In genomic region chr16:85170826-85171510, GRCm38 (mm10) we compare ENCODE assay signal across 8 mouse cellular contexts. TPM values are rescaled to one million over a fixed set of nuclear protein-coding genes. Genes with fewer than 3 reads are reported as not detected.
A peak's percentile ranks its signal among the peaks of the same experiment; 100 is the strongest.
DNase-seq lines count a peak whose midpoint lies in the region; ATAC-seq and TF ChIP-seq lines count a peak whose summit lies in the region.

No protein-coding gene starts in this region.

- H3K27me3 ChIP-seq in kidney, adult 2 months (replicated peaks; ENCODE audit: control insufficient read depth, insufficient read depth, low read length): no peaks in the 10 kb centered on the region
- no peaks in the 10 kb centered on the region for H3K27me3 ChIP-seq in forebrain, postnatal 0 days (ENCODE audit: insufficient read depth, low read length)
- no peaks in the 10 kb centered on the region for H3K27me3 ChIP-seq in midbrain, embryonic 16.5 days (ENCODE audit: control insufficient read depth, insufficient read depth, low read depth, low read length)
- peaks cover 9% of the 10 kb centered on the region; the same call in 1 of the 2 replicates for H3K27me3 ChIP-seq in liver, embryonic 11.5 days (replicated peaks; ENCODE audit: control insufficient read depth, insufficient read depth, low read length)
- peaks cover 7% of the 10 kb centered on the region; the same call in 1 of the 2 replicates for H3K27me3 ChIP-seq in liver, postnatal 0 days (ENCODE audit: insufficient read depth, low read length)

- no peak for DNase-seq in kidney, adult 2 months
- DNase-seq in kidney, adult 18-20 months: no peak
- peak; percentile 50 to 67 for DNase-seq in cerebellum, postnatal 25 days
- DNase-seq in forebrain, postnatal 0 days: peak; percentile 35
- no peak for DNase-seq in liver, embryonic 11.5 days (ENCODE audit: low spot score)
- DNase-seq in liver, postnatal 0 days: no peak

- H3K36me3 ChIP-seq in kidney, adult 2 months (ENCODE audit: control insufficient read depth, insufficient read depth, low read length): no peaks in the 10 kb centered on the region
- H3K36me3 ChIP-seq in forebrain, postnatal 0 days (ENCODE audit: insufficient read depth): no peaks in the 10 kb centered on the region; the same call in 1 of the 2 replicates
- H3K36me3 ChIP-seq in midbrain, embryonic 16.5 days (ENCODE audit: control insufficient read depth, insufficient read depth, low read length): no peaks in the 10 kb centered on the region; the same call in 1 of the 2 replicates
- H3K36me3 ChIP-seq in liver, embryonic 11.5 days (ENCODE audit: control insufficient read depth, insufficient read depth, low read length): no peaks in the 10 kb centered on the region
- H3K36me3 ChIP-seq in liver, postnatal 0 days (replicated peaks; ENCODE audit: insufficient read depth, low read length): no peaks in the 10 kb centered on the region

- peak overlapping the region; percentile 47 for H3K9ac ChIP-seq in forebrain, postnatal 0 days
- H3K9ac ChIP-seq in midbrain, embryonic 16.5 days (ENCODE audit: low read depth, low read length): peak overlapping the region; percentile 66
- no peak overlapping the region for H3K9ac ChIP-seq in liver, embryonic 11.5 days (ENCODE audit: low read depth, low read length)
- H3K9ac ChIP-seq in liver, postnatal 0 days (replicated peaks): no peak overlapping the region

- peaks cover 28% of the 10 kb centered on the region for H3K4me1 ChIP-seq in kidney, adult 2 months (ENCODE audit: control insufficient read depth, insufficient read depth, low read length)
- peaks cover 15% of the 10 kb centered on the region; the same call in 1 of the 2 replicates for H3K4me1 ChIP-seq in forebrain, postnatal 0 days (ENCODE audit: insufficient read depth)
- H3K4me1 ChIP-seq in midbrain, embryonic 16.5 days (ENCODE audit: control insufficient read depth, insufficient read depth, low read length): peaks cover 31% of the 10 kb centered on the region
- H3K4me1 ChIP-seq in liver, embryonic 11.5 days (replicated peaks; ENCODE audit: control insufficient read depth, insufficient read depth, low read length): peaks cover 3% of the 10 kb centered on the region; the same call in 1 of the 2 replicates
- no peaks in the 10 kb centered on the region; the same call in 1 of the 2 replicates for H3K4me1 ChIP-seq in liver, postnatal 0 days (ENCODE audit: insufficient read depth)

- peak overlapping the region; percentile 25 for H3K27ac ChIP-seq in kidney, adult 2 months (ENCODE audit: insufficient read depth, low read depth, low read length)
- H3K27ac ChIP-seq in forebrain, postnatal 0 days (ENCODE audit: low read depth, low read length): peak overlapping the region; percentile 23
- peak overlapping the region; percentile 50 for H3K27ac ChIP-seq in midbrain, embryonic 16.5 days (ENCODE audit: low read length)
- H3K27ac ChIP-seq in liver, embryonic 11.5 days (ENCODE audit: low read depth, low read length): no peak overlapping the region
- no peak overlapping the region for H3K27ac ChIP-seq in liver, postnatal 0 days (ENCODE audit: low read depth)

- H3K9me3 ChIP-seq in forebrain, postnatal 0 days (ENCODE audit: low read length): no peaks in the 10 kb centered on the region
- H3K9me3 ChIP-seq in midbrain, embryonic 16.5 days (replicated peaks; ENCODE audit: control insufficient read depth, low read length, poor library complexity, severe bottlenecking): 0 out of 2 replicates have a peak, but pooled peaks cover 2% of the 10 kb centered on the region
- no peaks in the 10 kb centered on the region for H3K9me3 ChIP-seq in liver, embryonic 11.5 days (ENCODE audit: control insufficient read depth, low read length)
- H3K9me3 ChIP-seq in liver, postnatal 0 days (ENCODE audit: low read length): no peaks in the 10 kb centered on the region

- TF ChIP-seq POLR2A in kidney, adult 2 months (IDR thresholded peaks at IDR 0.05; ENCODE audit: low read depth, low read length): no peak

- peak overlapping the region; percentile 5; the same call in 1 of the 2 replicates for H3K4me3 ChIP-seq in kidney, adult 2 months (ENCODE audit: insufficient read depth, low read depth, low read length)
- peak overlapping the region; percentile 97 for H3K4me3 ChIP-seq in forebrain, postnatal 0 days (ENCODE audit: low read depth, low read length)
- H3K4me3 ChIP-seq in midbrain, embryonic 16.5 days (ENCODE audit: low read depth, low read length): peak overlapping the region; percentile 80
- H3K4me3 ChIP-seq in liver, embryonic 11.5 days (ENCODE audit: low read depth, low read length): no peak overlapping the region
- H3K4me3 ChIP-seq in liver, postnatal 0 days (ENCODE audit: low read depth, low read length): no peak overlapping the region

- no peak for TF ChIP-seq CTCF in kidney, adult 2 months (conservative IDR thresholded peaks at IDR 0.05; ENCODE audit: insufficient read depth, insufficient read length, low read depth, low read length)
- TF ChIP-seq CTCF in forebrain, postnatal 0 days (IDR thresholded peaks at IDR 0.05; ENCODE audit: low read depth): no peak
- TF ChIP-seq CTCF in liver, postnatal 0 days (IDR thresholded peaks at IDR 0.05; ENCODE audit: low read depth): no peak

- no peak for ATAC-seq in forebrain, postnatal 0 days
- no peak for ATAC-seq in midbrain, embryonic 16.5 days
- no peak for ATAC-seq in liver, embryonic 11.5 days (replicated peaks; ENCODE audit: low FRiP score)
- ATAC-seq in liver, postnatal 0 days: no peak
- ATAC-seq in granulocyte monocyte progenitor cell, adult 5-6 weeks (replicated peaks; ENCODE audit: poor library complexity, severe bottlenecking): no peak

- H3K4me2 ChIP-seq in forebrain, postnatal 0 days (ENCODE audit: low read depth): peak overlapping the region; percentile 59
- H3K4me2 ChIP-seq in midbrain, embryonic 16.5 days (ENCODE audit: low read length): peak overlapping the region; percentile 87
- no peak overlapping the region for H3K4me2 ChIP-seq in liver, embryonic 11.5 days
- H3K4me2 ChIP-seq in liver, postnatal 0 days (ENCODE audit: low read depth, low read length): no peak overlapping the region

- no peak for TF ChIP-seq EP300 in liver, postnatal 0 days (IDR thresholded peaks at IDR 0.05; ENCODE audit: low read depth)

- WGBS in kidney, adult 2 months: 21% methylated on average over 19 of the region's 19 CpGs
- 29% methylated on average over 19 of the region's 19 CpGs for WGBS in forebrain, postnatal 0 days
- 37% methylated on average over 19 of the region's 19 CpGs for WGBS in midbrain, embryonic 16.5 days
- WGBS in liver, embryonic 11.5 days: 59% methylated on average over 19 of the region's 19 CpGs
- 63% methylated on average over 19 of the region's 19 CpGs for WGBS in liver, postnatal 0 days (ENCODE audit: insufficient replicate concordance)

RNA-seq across cellular contexts. Expression of gene App, which starts 2.6 kb away (rescaled TPM):
- 587 and 592 TPM in 2 replicates for polyA plus RNA-seq in kidney, adult 2 months (2012; rRNA removed)
- 368 and 493 TPM in 2 replicates for total RNA-seq in forebrain, postnatal 0 days (2014; rRNA removed)
- 289 and 433 TPM in 2 replicates for polyA plus RNA-seq in forebrain, postnatal 0 days (2015; fragmentation: Nextera tagmentation; extraction: Ambion mirVana)
- polyA plus RNA-seq in midbrain, embryonic 16.5 days (2015; fragmentation: Nextera tagmentation; extraction: Ambion mirVana): 436 and 470 TPM in 2 replicates
- 37.8 and 44.5 TPM in 2 replicates for polyA plus RNA-seq in liver, embryonic 11.5 days (2014; fragmentation: Nextera tagmentation; extraction: Ambion mirVana)
- 29.0 and 31.3 TPM in 2 replicates for polyA plus RNA-seq in liver, postnatal 0 days (2015; fragmentation: Nextera tagmentation; extraction: Ambion mirVana)
- total RNA-seq in granulocyte monocyte progenitor cell, adult 5-6 weeks (2014; fragmentation: Nextera tagmentation): 47.2 and 63.2 TPM in 2 replicates
- 119 and 121 TPM in 2 replicates for total RNA-seq in granulocyte monocyte progenitor cell, adult 5-6 weeks (2017)

Comparison
In these comparisons a context has a peak if more than half of its experiments do, and no peak if none do; other contexts are left out.
1. DNase-seq: peak in cerebellum, postnatal 25 days (2 of 2) and forebrain, postnatal 0 days (single experiment); none in kidney, adult 2 months (single experiment), kidney, adult 18-20 months (single experiment), liver, embryonic 11.5 days (single experiment) and liver, postnatal 0 days (single experiment).
2. H3K27ac ChIP-seq: peak in kidney, adult 2 months (single experiment), forebrain, postnatal 0 days (single experiment) and midbrain, embryonic 16.5 days (single experiment); none in liver, embryonic 11.5 days (single experiment) and liver, postnatal 0 days (single experiment).
3. H3K4me3 ChIP-seq: peak in kidney, adult 2 months (single experiment), forebrain, postnatal 0 days (single experiment) and midbrain, embryonic 16.5 days (single experiment); none in liver, embryonic 11.5 days (single experiment) and liver, postnatal 0 days (single experiment).
4. H3K4me2 ChIP-seq: peak in forebrain, postnatal 0 days (single experiment) and midbrain, embryonic 16.5 days (single experiment); none in liver, embryonic 11.5 days (single experiment) and liver, postnatal 0 days (single experiment).
5. H3K9ac ChIP-seq: peak in forebrain, postnatal 0 days (single experiment) and midbrain, embryonic 16.5 days (single experiment); none in liver, embryonic 11.5 days (single experiment) and liver, postnatal 0 days (single experiment).